Mouse (Mus musculus) thymus, adult 2 months (tissue): ENCODE measurements around the gene 1700086D15Rik.

Experiments used
- CTCF ChIP-seq: fragments of 200-500 bp; IDR thresholded peaks from 2 replicates; pipeline ENCODE4 v1.5.1; 2012; ENCODE audit warnings: mild to moderate bottlenecking, control low read depth, low read length, moderate library complexity, borderline replicate concordance; ENCODE audit not compliant: control insufficient read depth, poor library complexity, insufficient read depth; ENCODE audit errors: extremely low read depth
- POLR2A ChIP-seq: fragments of 200-500 bp; IDR thresholded peaks from 2 replicates; pipeline ENCODE4 v1.6.1; 2012; ENCODE audit warnings: mild to moderate bottlenecking, low read length, control low read depth, moderate library complexity; ENCODE audit not compliant: control insufficient read depth, poor library complexity, insufficient read depth; ENCODE audit errors: extremely low read depth

DNA sequence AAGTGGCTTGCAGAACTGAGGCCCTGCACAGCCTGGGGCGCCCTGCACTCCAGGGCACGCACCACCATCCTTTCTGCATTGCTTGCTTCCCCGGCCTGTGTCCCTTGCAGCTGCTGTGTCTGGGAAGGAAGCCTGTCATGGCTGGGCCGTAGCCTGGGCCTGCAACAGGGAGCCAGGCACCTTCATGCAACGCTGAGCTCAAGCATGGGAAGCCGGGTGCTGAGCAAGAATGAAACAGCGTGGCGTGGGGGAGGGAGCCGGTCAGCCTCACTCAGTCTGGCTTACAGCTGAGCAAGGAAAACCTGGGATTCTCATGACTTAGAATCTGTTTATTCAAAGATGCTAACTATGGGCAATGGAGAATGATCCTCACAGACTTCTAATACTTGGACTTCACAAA, 33.1 kb downstream of the 1700086D15Rik start:
- TF ChIP-seq POLR2A (no peak), CTCF (no peak)
